Mouse (Mus musculus) liver, postnatal 0 days (tissue): ENCODE measurements around the gene Rpl38. TPM values are rescaled to one million over a fixed set of nuclear protein-coding genes. Genes with fewer than 3 reads are reported as not detected.
A peak's percentile ranks its signal among the peaks of the same experiment; 100 is the strongest.

Experiments used
- ATAC-seq: fragments of 200-750 bp; cut with Nextera tagmentation; 2 replicates; pipeline ENCODE4 v1.8.0; 2017; ENCODE audit warnings: mild to moderate bottlenecking, moderate library complexity
- DNase-seq: peaks from one replicate; pipeline ENCODE4 v3.0.0-alpha.2; 2016
- H3K27ac ChIP-seq: fragments of 300-500 bp; sonication (generic); 2 replicates; pipeline ENCODE4 v1.5.1; 2014; ENCODE audit warnings: antibody characterized with exemption, moderate library complexity, mild to moderate bottlenecking, low read depth
- H3K27me3 ChIP-seq: fragments of 300-500 bp; sonication (generic); 2 replicates; pipeline ENCODE4 v1.6.1; 2014; ENCODE audit warnings: low read length, control low read depth, mixed read lengths; ENCODE audit not compliant: insufficient read depth
- H3K36me3 ChIP-seq: fragments of 300-500 bp; sonication (generic); replicated peaks from 2 replicates; pipeline ENCODE4 v1.6.1; 2014; ENCODE audit warnings: mild to moderate bottlenecking, control low read depth, low read length, moderate library complexity, mixed read lengths; ENCODE audit not compliant: insufficient read depth
- H3K4me1 ChIP-seq: fragments of 300-500 bp; sonication (generic); 2 replicates; pipeline ENCODE4 v1.6.1; 2014; ENCODE audit warnings: antibody characterized with exemption, mild to moderate bottlenecking, control low read depth; ENCODE audit not compliant: insufficient read depth
- H3K4me2 ChIP-seq: fragments of 300-500 bp; sonication (generic); 2 replicates; pipeline ENCODE4 v1.6.1; 2014; ENCODE audit warnings: low read depth, mild to moderate bottlenecking, low read length, moderate library complexity, mixed read lengths
- H3K4me3 ChIP-seq: fragments of 300-500 bp; sonication (generic); 2 replicates; pipeline ENCODE4 v1.5.1; 2014; ENCODE audit warnings: low read depth, low read length
- H3K9ac ChIP-seq: fragments of 300-500 bp; sonication (generic); replicated peaks from 2 replicates; pipeline ENCODE4 v1.6.1; 2014; ENCODE audit warnings: mild to moderate bottlenecking, moderate library complexity
- H3K9me3 ChIP-seq: fragments of 300-500 bp; sonication (generic); 2 replicates; pipeline ENCODE4 v1.6.1; 2016; ENCODE audit warnings: mild to moderate bottlenecking, control low read depth, low read length, mixed read lengths
- CTCF ChIP-seq: sonication (generic); IDR thresholded peaks from 2 replicates; pipeline ENCODE4 v1.5.1; 2016; ENCODE audit warnings: antibody characterized with exemption, low read depth
- EP300 ChIP-seq: IDR thresholded peaks from 2 replicates; pipeline ENCODE4 v1.6.1; 2016; ENCODE audit warnings: antibody characterized with exemption, low read depth, mild to moderate bottlenecking
- WGBS: fragments of 180-500 bp; shearing (Covaris S2); extraction: QIAGEN DNeasy Blood & Tissue Kit; methylation state at CpG from one replicate; pipeline ENCODE4 v1.1.7; 2014; ENCODE audit not compliant: insufficient replicate concordance; 5-methylcytosine and 5-hydroxymethylcytosine counted together
- polyA plus RNA-seq: library from polyadenylated mRNA; unstranded; fragments of >200 nt; fragmentation: Nextera tagmentation; extraction: Ambion mirVana; gene quantifications from 2 replicates; pipeline ENCODE4 v1.2.1, GENCODE M21; 2015

Rpl38 gene
- polyA plus RNA-seq, 1 experiment from 2014 or later, result 837 TPM

DNA sequence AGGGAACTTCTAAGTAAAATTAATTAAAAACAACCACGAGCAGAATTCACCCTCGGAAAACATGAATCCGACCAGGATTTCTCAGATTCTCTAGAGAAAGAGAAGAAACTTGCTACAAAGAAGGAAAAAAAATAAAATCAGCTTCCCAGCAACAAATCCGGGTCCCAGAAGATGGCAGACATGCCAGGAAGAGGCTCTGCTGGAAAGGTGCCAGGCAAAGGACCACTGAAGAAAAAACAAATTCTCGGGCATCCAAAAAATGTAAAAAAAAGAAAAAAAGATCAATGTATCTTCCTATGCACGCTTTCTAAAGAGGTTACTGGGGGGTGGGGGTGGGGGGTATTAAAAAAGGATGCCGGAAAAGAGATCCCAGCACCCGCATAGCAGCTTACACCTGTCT is 36.1 kb upstream of the Rpl38 start:
- ATAC-seq (no peak), DNase-seq (no peak)
- no peak overlapping the region for H3K9ac ChIP-seq
- H3K36me3 ChIP-seq, result no peaks in the 10 kb centered on the region
- WGBS, result 68% methylated on average over 8 of the region's 8 CpGs
- no peak overlapping the region for H3K4me3 ChIP-seq
- H3K27ac ChIP-seq, result no peak overlapping the region
- H3K27me3 ChIP-seq, result peaks cover 9% of the 10 kb centered on the region; the same call in 1 of the 2 replicates
- H3K4me1 ChIP-seq, result no peaks in the 10 kb centered on the region
- no peak overlapping the region for H3K4me2 ChIP-seq
- peaks cover 3% of the 10 kb centered on the region; the same call in 1 of the 2 replicates for H3K9me3 ChIP-seq
- TF ChIP-seq CTCF (no peak), EP300 (no peak)

- Histone ChIP-seq H3K4me2 (no peak overlapping the region), H3K4me1 (no peaks in the 10 kb centered on the region), H3K9ac (no peak overlapping the region), H3K4me3 (no peak overlapping the region), H3K27ac (no peak overlapping the region), H3K27me3 (peaks cover 16% of the 10 kb centered on the region; the same call in 1 of the 2 replicates), H3K9me3 (no peaks in the 10 kb centered on the region), H3K36me3 (no peaks in the 10 kb centered on the region)
- DNase-seq (peak; percentile 81), ATAC-seq (0 out of 2 replicates have a peak, but pooled peaks have one; percentile 44)
- WGBS, result 0% methylated on average over 6 of the region's 6 CpGs
- TF ChIP-seq CTCF (peak; percentile 93), EP300 (no peak)
These were observed 32.0 kb upstream of the Rpl38 start for GRCm38 (mm10) chr11:114636292-114636691.

DNA sequence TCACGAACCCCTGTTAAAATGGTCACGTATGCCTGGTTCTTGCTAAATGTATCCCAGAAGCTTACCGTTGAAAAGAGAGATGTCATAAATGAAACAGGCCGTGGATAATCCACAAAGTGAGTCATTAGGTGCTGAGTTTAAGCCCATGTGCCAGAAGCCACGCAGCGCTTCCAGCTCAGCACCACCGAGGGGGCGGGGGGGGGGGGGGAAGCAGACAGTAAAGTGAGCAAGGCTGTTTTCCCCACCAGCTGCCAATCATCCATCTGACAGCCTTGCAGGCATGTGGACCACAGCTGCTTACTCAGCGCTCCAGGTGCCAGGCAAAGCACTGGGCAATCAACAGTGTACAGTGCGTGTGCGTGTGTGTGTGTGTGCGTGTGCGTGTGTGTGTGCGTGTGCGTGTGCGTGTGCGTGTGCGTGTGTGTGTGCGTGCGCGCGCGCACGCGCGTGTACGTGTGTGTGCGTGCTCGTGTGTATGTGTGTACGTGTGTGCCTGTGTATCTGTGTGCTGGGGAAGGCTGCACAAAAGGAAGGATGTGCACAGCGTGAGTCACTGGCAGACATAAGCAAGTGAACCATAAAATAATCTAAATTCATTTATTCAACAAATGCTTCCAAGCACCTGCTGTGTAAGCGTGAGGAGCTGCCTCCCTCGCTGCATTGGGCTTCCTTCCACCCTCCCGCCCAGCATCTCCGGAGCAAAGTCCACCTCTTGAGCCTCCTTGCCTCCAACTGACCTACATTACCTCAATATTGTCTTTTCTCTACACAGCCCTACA is 31.4 kb upstream of the Rpl38 start:
- no peak overlapping the region for H3K4me2 ChIP-seq
- H3K4me3 ChIP-seq, result no peak overlapping the region
- no peak for DNase-seq
- no peak for ATAC-seq
- H3K27ac ChIP-seq, result no peak overlapping the region
- WGBS, result 55% methylated on average over 34 of the region's 35 CpGs
- H3K9ac ChIP-seq, result no peak overlapping the region
- H3K27me3 ChIP-seq, result peaks cover 16% of the 10 kb centered on the region; the same call in 1 of the 2 replicates
- no peaks in the 10 kb centered on the region for H3K4me1 ChIP-seq
- no peaks in the 10 kb centered on the region for H3K36me3 ChIP-seq
- no peaks in the 10 kb centered on the region for H3K9me3 ChIP-seq
- no peak for TF ChIP-seq CTCF
- no peak for TF ChIP-seq EP300

GRCm38 (mm10) chr11:114638647-114639290 is 29.6 kb upstream of the Rpl38 start:
- no peaks in the 10 kb centered on the region for H3K36me3 ChIP-seq
- no peak overlapping the region for H3K9ac ChIP-seq
- 71% methylated on average over 10 of the region's 10 CpGs for WGBS
- no peaks in the 10 kb centered on the region for H3K9me3 ChIP-seq
- DNase-seq, result no peak
- H3K27ac ChIP-seq, result no peak overlapping the region
- ATAC-seq, result no peak
- H3K4me2 ChIP-seq, result no peak overlapping the region
- H3K27me3 ChIP-seq, result peaks cover 16% of the 10 kb centered on the region; the same call in 1 of the 2 replicates
- no peak overlapping the region for H3K4me3 ChIP-seq
- no peaks in the 10 kb centered on the region for H3K4me1 ChIP-seq
- TF ChIP-seq CTCF (no peak), EP300 (no peak)

DNA sequence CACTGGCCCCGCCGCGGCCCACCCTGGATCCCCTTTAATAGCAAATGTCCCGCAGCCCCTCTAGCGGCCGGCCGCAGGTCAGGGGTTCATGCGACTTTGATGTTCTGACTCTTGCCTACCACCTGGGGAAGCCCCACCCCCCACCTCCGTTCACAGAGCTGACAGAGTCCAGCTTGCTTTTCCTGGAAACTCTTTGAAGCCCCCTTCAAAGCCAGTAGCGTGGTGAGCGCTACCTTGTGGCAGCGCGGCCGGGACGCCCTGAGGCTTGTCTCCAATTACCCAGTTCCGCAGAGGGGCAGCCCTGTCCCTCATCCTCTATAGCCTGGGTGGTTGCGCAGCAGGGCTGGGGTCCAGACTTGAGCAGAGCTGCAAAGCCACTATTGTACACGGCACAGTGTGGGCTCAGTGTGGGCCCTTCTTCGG is 28.6 kb upstream of the Rpl38 start:
- no peak for ATAC-seq
- Histone ChIP-seq H3K4me1 (no peaks in the 10 kb centered on the region), H3K4me3 (no peak overlapping the region), H3K9ac (no peak overlapping the region), H3K4me2 (no peak overlapping the region), H3K9me3 (no peaks in the 10 kb centered on the region), H3K27ac (no peak overlapping the region), H3K27me3 (peaks cover 16% of the 10 kb centered on the region; the same call in 1 of the 2 replicates), H3K36me3 (no peaks in the 10 kb centered on the region)
- DNase-seq, result no peak
- no peak for TF ChIP-seq CTCF
- TF ChIP-seq EP300, result no peak
- whole genome bisulfite sequencing, result 15% methylated on average over 19 of the region's 19 CpGs

GRCm38 (mm10) chr11:114640658-114641057 is 27.7 kb upstream of the Rpl38 start:
- no peak for ATAC-seq
- TF ChIP-seq CTCF (no peak), EP300 (no peak)
- H3K4me2 ChIP-seq, result no peak overlapping the region

More at GRCm38 (mm10) chr11:114640658-114641057, 27.7 kb upstream of the Rpl38 start:
- Histone ChIP-seq H3K27ac (no peak overlapping the region), H3K36me3 (no peaks in the 10 kb centered on the region), H3K4me1 (no peaks in the 10 kb centered on the region), H3K4me3 (no peak overlapping the region), H3K9me3 (no peaks in the 10 kb centered on the region), H3K9ac (no peak overlapping the region), H3K27me3 (peaks cover 16% of the 10 kb centered on the region; the same call in 1 of the 2 replicates)
- no peak for DNase-seq
- 64% methylated on average over 6 of the region's 6 CpGs for WGBS
